Mouse (Mus musculus): ENCODE measurements around the gene Fam160a2. TPM values are rescaled to one million over a fixed set of nuclear protein-coding genes. Genes with fewer than 3 reads are reported as not detected.

Gene Fam160a2
- polyA plus RNA-seq (2015; fragmentation: Illumina TruSeq; extraction: RNeasy Lipid Tissue Mini Kit (QIAGEN cat#74804); ENCODE audit: low read depth, low replicate concordance): 27.9 TPM

GRCm38 (mm10) chr7:105399935-105400624 is at the start of gene Fam160a2:
Gene Fam160a2 (minus strand): TSS chr7:105400054.

DNA sequence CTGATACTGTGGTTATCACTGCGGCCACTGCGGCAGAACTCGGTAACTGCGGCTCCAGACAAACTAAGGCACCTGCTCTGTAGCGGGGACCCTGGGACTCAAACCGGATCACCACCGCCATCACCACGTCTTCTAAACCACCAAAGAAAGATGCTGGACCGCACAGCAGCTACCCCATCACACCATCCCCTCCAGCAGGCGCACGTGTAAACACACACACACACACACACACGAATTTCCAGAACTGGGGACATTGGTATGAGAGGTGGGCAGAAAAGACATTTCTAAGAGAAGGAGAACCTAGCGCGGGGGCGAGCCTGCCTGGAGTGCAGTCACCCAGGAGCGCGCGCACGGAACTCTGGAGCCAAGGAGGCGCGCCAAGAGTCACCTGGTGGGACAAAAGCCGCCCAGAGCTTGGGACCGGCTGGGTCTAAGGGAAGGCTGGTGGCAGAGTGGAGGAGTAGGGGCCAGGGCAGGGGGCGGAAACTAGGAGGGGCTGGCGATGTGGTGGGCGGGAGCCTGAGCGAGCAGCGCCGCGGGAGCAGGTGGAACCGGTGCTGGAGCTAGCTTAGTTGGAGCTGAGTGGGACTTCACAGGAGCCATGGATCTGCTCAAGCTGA is 25.7 kb upstream of the Fam160a2 start, which contains the start of gene Cckbr:
TSS of gene Cckbr (plus strand) at position 308 of the 620 bp plus-strand sequence.

GRCm38 (mm10) chr7:105404268-105404667 is 4.4 kb upstream of the Fam160a2 start, which contains the start of gene Cnga4:
Gene Cnga4 (plus strand): TSS chr7:105404568.

GRCm38 (mm10) chr7:105374866-105375265 is 25.0 kb downstream of the Fam160a2 start, which contains the start of gene Gm5901:
Gene Gm5901 (plus strand): TSS chr7:105375038.

GRCm38 (mm10) chr7:105367930-105368329 is 31.9 kb downstream of the Fam160a2 start, which contains the start of gene Olfr692:
Gene Olfr692 (plus strand): TSS chr7:105368230.

DNA sequence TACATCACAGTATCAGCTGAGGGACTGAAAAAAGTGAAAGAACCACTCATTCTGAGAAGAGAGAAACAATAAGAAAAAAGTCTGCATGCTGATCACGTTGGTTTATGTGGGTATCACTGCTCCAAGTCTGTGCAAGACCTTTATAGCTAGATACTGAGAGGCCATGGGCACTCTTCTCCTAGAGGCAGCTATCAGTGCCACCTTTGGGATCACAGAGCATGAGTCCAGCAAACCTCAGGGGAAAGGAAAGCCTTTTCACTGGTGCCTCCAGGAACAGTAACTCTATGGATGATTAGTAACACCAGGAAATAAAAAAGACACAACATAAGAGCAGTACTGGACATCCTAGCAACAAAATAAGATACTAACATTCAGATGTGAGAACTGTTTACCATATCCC is 57.7 kb downstream of the Fam160a2 start, which contains the start of gene Olfr691:
TSS of gene Olfr691 (minus strand) at position 101 of the 400 bp plus-strand sequence.

DNA sequence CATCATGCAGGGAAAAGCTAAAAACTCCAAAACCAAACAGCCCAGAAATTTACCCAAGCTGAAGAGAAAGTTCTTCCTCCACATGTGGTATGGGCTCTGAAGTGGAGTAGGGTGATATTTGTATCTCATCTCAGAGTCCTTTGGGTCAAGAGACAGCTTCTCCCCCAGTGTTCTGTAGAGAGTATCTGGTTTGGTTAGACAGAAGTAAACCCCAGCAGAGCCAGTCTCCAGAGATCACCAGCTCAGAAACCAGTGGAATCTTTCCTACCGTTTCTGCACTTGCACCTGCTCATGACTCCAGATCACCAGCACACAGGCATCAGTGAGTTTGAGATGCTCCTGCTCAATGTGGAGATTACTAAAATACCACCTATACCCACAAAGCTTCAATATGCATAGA is 65.8 kb downstream of the Fam160a2 start, which contains the start of gene Olfr690:
TSS of gene Olfr690 (minus strand) at position 101 of the 400 bp plus-strand sequence.

Other genes with a start within 250 kb of the Fam160a2 start
- gene Olfr684, start 236.4 kb downstream of the Fam160a2 start, polyA plus RNA-seq (2015; fragmentation: Illumina TruSeq; extraction: RNeasy Lipid Tissue Mini Kit (QIAGEN cat#74804); ENCODE audit: low read depth, low replicate concordance): not detected
- gene Olfr685, start 214.0 kb downstream of the Fam160a2 start, polyA plus RNA-seq (2015; fragmentation: Illumina TruSeq; extraction: RNeasy Lipid Tissue Mini Kit (QIAGEN cat#74804); ENCODE audit: low read depth, low replicate concordance): not detected
- not detected for gene Olfr686, start 192.6 kb downstream of the Fam160a2 start, polyA plus RNA-seq (2015; fragmentation: Illumina TruSeq; extraction: RNeasy Lipid Tissue Mini Kit (QIAGEN cat#74804); ENCODE audit: low read depth, low replicate concordance)
- gene Olfr688, start 112.0 kb downstream of the Fam160a2 start, polyA plus RNA-seq (2015; fragmentation: Illumina TruSeq; extraction: RNeasy Lipid Tissue Mini Kit (QIAGEN cat#74804); ENCODE audit: low read depth, low replicate concordance): not detected
- not detected for gene Olfr689, start 88.9 kb downstream of the Fam160a2 start, polyA plus RNA-seq (2015; fragmentation: Illumina TruSeq; extraction: RNeasy Lipid Tissue Mini Kit (QIAGEN cat#74804); ENCODE audit: low read depth, low replicate concordance)
- gene Olfr690, start 66.0 kb downstream of the Fam160a2 start, polyA plus RNA-seq (2015; fragmentation: Illumina TruSeq; extraction: RNeasy Lipid Tissue Mini Kit (QIAGEN cat#74804); ENCODE audit: low read depth, low replicate concordance): not detected
- gene Olfr691, start 57.8 kb downstream of the Fam160a2 start, polyA plus RNA-seq (2015; fragmentation: Illumina TruSeq; extraction: RNeasy Lipid Tissue Mini Kit (QIAGEN cat#74804); ENCODE audit: low read depth, low replicate concordance): not detected
- not detected for gene Olfr692, start 31.8 kb downstream of the Fam160a2 start, polyA plus RNA-seq (2015; fragmentation: Illumina TruSeq; extraction: RNeasy Lipid Tissue Mini Kit (QIAGEN cat#74804); ENCODE audit: low read depth, low replicate concordance)
- gene Gm5901, start 25.0 kb downstream of the Fam160a2 start, polyA plus RNA-seq (2015; fragmentation: Illumina TruSeq; extraction: RNeasy Lipid Tissue Mini Kit (QIAGEN cat#74804); ENCODE audit: low read depth, low replicate concordance): not detected
- gene Cnga4, start 4.5 kb upstream of the Fam160a2 start, polyA plus RNA-seq (2015; fragmentation: Illumina TruSeq; extraction: RNeasy Lipid Tissue Mini Kit (QIAGEN cat#74804); ENCODE audit: low read depth, low replicate concordance): 1.3 TPM
- gene Cckbr, start 25.7 kb upstream of the Fam160a2 start, polyA plus RNA-seq (2015; fragmentation: Illumina TruSeq; extraction: RNeasy Lipid Tissue Mini Kit (QIAGEN cat#74804); ENCODE audit: low read depth, low replicate concordance): 40.7 TPM
- gene Cavin3, start 82.2 kb upstream of the Fam160a2 start, polyA plus RNA-seq (2015; fragmentation: Illumina TruSeq; extraction: RNeasy Lipid Tissue Mini Kit (QIAGEN cat#74804); ENCODE audit: low read depth, low replicate concordance): 23.3 TPM
- gene Smpd1, start 154.3 kb upstream of the Fam160a2 start, polyA plus RNA-seq (2015; fragmentation: Illumina TruSeq; extraction: RNeasy Lipid Tissue Mini Kit (QIAGEN cat#74804); ENCODE audit: low read depth, low replicate concordance): 102 TPM
- 448 TPM for gene Apbb1, start 181.6 kb upstream of the Fam160a2 start, polyA plus RNA-seq (2015; fragmentation: Illumina TruSeq; extraction: RNeasy Lipid Tissue Mini Kit (QIAGEN cat#74804); ENCODE audit: low read depth, low replicate concordance)
- gene Hpx, start 200.1 kb upstream of the Fam160a2 start, polyA plus RNA-seq (2015; fragmentation: Illumina TruSeq; extraction: RNeasy Lipid Tissue Mini Kit (QIAGEN cat#74804); ENCODE audit: low read depth, low replicate concordance): 1.3 TPM
- gene Trim3, start 233.5 kb upstream of the Fam160a2 start, polyA plus RNA-seq (2015; fragmentation: Illumina TruSeq; extraction: RNeasy Lipid Tissue Mini Kit (QIAGEN cat#74804); ENCODE audit: low read depth, low replicate concordance): 125 TPM
- 103 TPM for gene Timm10b, start 240.0 kb upstream of the Fam160a2 start, polyA plus RNA-seq (2015; fragmentation: Illumina TruSeq; extraction: RNeasy Lipid Tissue Mini Kit (QIAGEN cat#74804); ENCODE audit: low read depth, low replicate concordance)
- gene Arfip2, start 240.4 kb upstream of the Fam160a2 start, polyA plus RNA-seq (2015; fragmentation: Illumina TruSeq; extraction: RNeasy Lipid Tissue Mini Kit (QIAGEN cat#74804); ENCODE audit: low read depth, low replicate concordance): 102 TPM
- gene Gm45799, start 240.5 kb upstream of the Fam160a2 start, polyA plus RNA-seq (2015; fragmentation: Illumina TruSeq; extraction: RNeasy Lipid Tissue Mini Kit (QIAGEN cat#74804); ENCODE audit: low read depth, low replicate concordance): 9.4 TPM

All from brain, adult 10 weeks (tissue).